Mouse (Mus musculus): Measurements from ENCODE around the gene Col23a1. TPM values are rescaled to one million over a fixed set of nuclear protein-coding genes. Genes with fewer than 3 reads are reported as not detected.

The Col23a1 gene
- polyA plus RNA-seq, 1 experiment from 2014 or later = 6.8 TPM

DNA sequence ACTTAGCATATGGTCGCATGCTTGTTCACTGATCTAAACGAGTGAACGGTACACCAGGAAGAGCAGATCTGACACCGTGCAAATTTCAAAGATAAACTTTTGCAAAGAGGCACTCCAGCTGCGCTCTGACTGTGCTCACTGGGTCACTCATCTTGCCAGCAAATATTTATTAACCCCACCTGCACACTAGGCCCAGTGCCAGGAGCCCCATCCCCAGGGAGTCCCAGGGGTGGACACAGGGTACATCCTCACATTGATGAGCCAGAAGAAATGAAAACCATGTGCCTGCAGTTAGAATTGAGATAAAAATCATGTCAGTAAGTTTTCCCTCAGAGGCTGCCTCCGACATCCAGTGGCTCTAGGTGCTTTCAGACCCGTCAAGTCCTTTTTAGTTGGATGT lies 162.2 kb downstream of the Col23a1 start:
- no peak overlapping the region for H3K27ac ChIP-seq
- no peak for ATAC-seq (ENCODE audit: low FRiP score)

DNA sequence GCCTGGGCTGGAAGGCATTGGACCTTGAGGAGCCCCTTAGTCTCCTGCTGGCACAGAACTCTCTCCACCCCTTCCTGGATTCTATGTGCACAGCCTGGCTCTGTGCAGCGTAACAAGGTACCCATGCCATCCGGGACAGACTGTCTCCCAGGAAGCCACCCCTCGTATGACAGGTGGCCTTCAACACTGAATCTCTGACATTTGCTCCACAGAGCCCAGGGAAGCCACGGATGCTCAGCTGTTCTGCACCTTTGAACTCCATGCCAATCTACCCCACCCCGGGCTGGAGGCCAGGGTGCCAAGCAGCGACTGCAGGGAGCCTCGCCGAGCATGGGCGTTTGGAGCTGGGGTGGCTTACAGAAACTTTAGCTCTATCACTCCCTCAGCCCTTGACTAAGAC lies 164.0 kb downstream of the Col23a1 start:
- peaks cover 3% of the 10 kb centered on the region; the same call in 1 of the 2 replicates for H3K4me1 ChIP-seq
- no peak for ATAC-seq (ENCODE audit: low FRiP score)
- no peak overlapping the region for H3K4me3 ChIP-seq (replicated peaks)

More for the DNA sequence above, 162.2 kb downstream of the Col23a1 start:
- H3K9ac ChIP-seq = no peak overlapping the region
- WGBS = 74% methylated on average over 7 of the region's 7 CpGs
- H3K36me3 ChIP-seq (replicated peaks) = no peaks in the 10 kb centered on the region
- H3K27me3 ChIP-seq = no peaks in the 10 kb centered on the region
- no peak overlapping the region for H3K4me3 ChIP-seq (replicated peaks)
- H3K4me1 ChIP-seq = peaks cover 8% of the 10 kb centered on the region
- no peak overlapping the region for H3K4me2 ChIP-seq
- no peaks in the 10 kb centered on the region for H3K9me3 ChIP-seq

DNA sequence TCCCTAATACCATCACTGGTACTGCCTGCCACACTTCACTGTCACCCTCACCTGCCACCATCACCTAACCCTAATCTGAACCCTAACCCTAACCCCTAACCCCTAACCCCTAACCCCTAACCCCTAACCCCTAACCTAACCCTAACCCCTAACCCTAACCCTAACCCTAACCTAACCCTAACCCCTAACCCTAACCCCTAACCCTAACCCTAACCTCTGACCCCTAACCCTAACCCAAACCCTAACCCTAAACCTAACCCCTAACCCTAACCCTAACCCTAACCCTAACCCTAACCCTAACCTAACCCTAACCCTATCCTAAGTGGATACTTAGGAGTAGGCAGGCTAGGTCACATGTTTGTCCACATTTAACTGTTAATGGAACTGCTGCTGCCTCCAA lies 165.8 kb downstream of the Col23a1 start:
- Histone ChIP-seq H3K27me3 (no peaks in the 10 kb centered on the region), H3K36me3 (replicated peaks) (no peaks in the 10 kb centered on the region), H3K9ac (no peak overlapping the region), H3K9me3 (no peaks in the 10 kb centered on the region), H3K4me1 (peaks cover 5% of the 10 kb centered on the region), H3K4me3 (replicated peaks) (no peak overlapping the region), H3K4me2 (no peak overlapping the region), H3K27ac (no peak overlapping the region)
- ATAC-seq (ENCODE audit: low FRiP score) = no peak

More for the DNA sequence above, 164.0 kb downstream of the Col23a1 start:
- Histone ChIP-seq H3K4me2 (no peak overlapping the region), H3K36me3 (replicated peaks) (no peaks in the 10 kb centered on the region), H3K27ac (no peak overlapping the region), H3K27me3 (no peaks in the 10 kb centered on the region), H3K9ac (no peak overlapping the region), H3K9me3 (no peaks in the 10 kb centered on the region)
- 90% methylated on average over 9 of the region's 9 CpGs for WGBS

- Histone ChIP-seq H3K9ac (no peak overlapping the region), H3K9me3 (no peaks in the 10 kb centered on the region), H3K27ac (no peak overlapping the region), H3K36me3 (replicated peaks) (no peaks in the 10 kb centered on the region), H3K27me3 (no peaks in the 10 kb centered on the region), H3K4me3 (replicated peaks) (no peak overlapping the region), H3K4me1 (peaks cover 5% of the 10 kb centered on the region), H3K4me2 (no peak overlapping the region)
- WGBS = 66% methylated on average over 5 of the region's 5 CpGs
- ATAC-seq (ENCODE audit: low FRiP score) = no peak
Observed at GRCm38 (mm10) chr11:51457624-51458023, 167.9 kb downstream of the Col23a1 start.

- H3K27ac ChIP-seq = peak overlapping the region; percentile 57; the same call in 1 of the 2 replicates
- H3K4me2 ChIP-seq = no peak overlapping the region
- H3K4me3 ChIP-seq (replicated peaks) = no peak overlapping the region
- ATAC-seq (ENCODE audit: low FRiP score) = no peak; the same call in 1 of the 2 replicates
- H3K4me1 ChIP-seq = peaks cover 5% of the 10 kb centered on the region
- whole genome bisulfite sequencing = 73% methylated on average over 4 of the region's 4 CpGs
- no peaks in the 10 kb centered on the region for H3K36me3 ChIP-seq (replicated peaks)
- no peaks in the 10 kb centered on the region for H3K9me3 ChIP-seq
- no peak overlapping the region for H3K9ac ChIP-seq
- no peaks in the 10 kb centered on the region for H3K27me3 ChIP-seq
Observed at GRCm38 (mm10) chr11:51458649-51459048, 168.9 kb downstream of the Col23a1 start.

DNA sequence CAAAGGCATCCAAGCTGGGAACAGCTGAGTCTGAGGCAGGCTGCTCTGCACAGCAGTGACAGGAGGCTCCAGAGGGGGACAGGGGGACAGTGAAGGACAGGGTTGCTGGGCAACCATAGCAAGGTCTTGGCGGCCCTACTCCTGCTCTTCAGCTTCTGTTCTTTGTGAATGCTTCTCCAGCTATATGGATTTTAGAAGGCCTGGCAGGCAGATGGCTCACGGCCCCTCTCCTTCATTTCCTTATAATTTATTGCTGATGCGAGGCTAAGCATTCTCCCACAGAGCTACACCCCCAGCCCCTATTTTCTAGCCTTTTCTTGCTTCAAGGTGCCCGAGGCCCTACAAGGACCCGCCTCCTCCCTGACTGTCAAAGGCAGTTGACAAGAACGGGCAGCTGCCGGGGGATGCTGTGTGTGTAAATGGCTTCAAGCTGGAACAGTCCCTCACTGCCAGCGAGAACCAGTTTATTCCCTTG lies 169.9 kb downstream of the Col23a1 start:
- ATAC-seq (ENCODE audit: low FRiP score) = peak; percentile 46; the same call in 1 of the 2 replicates
- Histone ChIP-seq H3K9me3 (no peaks in the 10 kb centered on the region), H3K36me3 (replicated peaks) (no peaks in the 10 kb centered on the region), H3K9ac (no peak overlapping the region), H3K4me3 (replicated peaks) (no peak overlapping the region), H3K27me3 (no peaks in the 10 kb centered on the region), H3K4me1 (peaks cover 5% of the 10 kb centered on the region), H3K4me2 (no peak overlapping the region), H3K27ac (peak overlapping the region; percentile 57; the same call in 1 of the 2 replicates)
- 58% methylated on average over 8 of the region's 8 CpGs for WGBS

DNA sequence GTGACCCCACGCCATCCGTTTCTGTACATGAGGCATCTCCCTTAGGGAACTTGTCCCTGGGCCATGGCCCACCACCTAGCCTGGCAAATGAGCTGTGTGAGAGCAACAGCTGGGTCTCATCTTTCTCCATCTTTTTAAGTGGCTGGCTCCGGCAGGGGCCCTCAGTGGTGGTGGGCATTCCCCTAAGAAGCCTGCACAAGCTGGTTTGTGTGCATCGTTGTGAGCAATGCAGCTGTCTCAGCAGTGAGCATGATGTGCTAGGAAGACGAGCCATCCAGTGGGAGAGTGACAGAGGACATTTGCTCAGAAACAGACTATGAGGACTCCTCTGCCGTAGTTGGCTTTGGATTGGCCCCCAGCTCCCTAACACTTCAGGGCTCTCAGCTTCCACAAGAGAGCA lies 179.0 kb downstream of the Col23a1 start:
- no peak for ATAC-seq (ENCODE audit: low FRiP score)
- Histone ChIP-seq H3K4me3 (replicated peaks) (no peak overlapping the region), H3K9ac (no peak overlapping the region), H3K27me3 (no peaks in the 10 kb centered on the region), H3K4me2 (no peak overlapping the region), H3K36me3 (replicated peaks) (no peaks in the 10 kb centered on the region), H3K27ac (no peak overlapping the region), H3K4me1 (peaks cover 13% of the 10 kb centered on the region; the same call in 1 of the 2 replicates), H3K9me3 (no peaks in the 10 kb centered on the region)
- WGBS = 83% methylated on average over 6 of the region's 6 CpGs

DNA sequence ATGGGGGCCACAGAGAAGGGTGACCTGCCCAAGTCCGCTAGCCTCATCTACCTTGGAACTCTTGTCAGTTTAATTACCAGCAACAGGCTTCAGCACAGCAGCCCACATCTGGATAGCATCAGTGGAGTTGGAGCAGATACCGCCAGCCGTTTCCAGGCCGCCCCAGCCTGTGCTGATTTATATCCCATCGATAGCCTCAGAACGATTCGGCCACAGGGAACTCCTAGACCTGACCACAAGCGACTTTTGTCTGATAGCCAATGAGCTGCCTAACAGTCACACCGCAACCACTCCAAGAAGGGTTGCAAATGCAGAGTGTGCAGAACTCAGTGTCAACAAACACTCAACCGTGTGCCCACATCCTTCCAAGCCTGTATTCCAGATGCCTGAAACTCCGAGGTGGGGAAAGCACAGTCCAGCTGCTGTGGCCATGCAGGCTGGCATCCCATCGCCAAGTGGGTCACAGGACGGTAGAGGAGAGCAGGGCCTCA lies 179.7 kb downstream of the Col23a1 start:
- Histone ChIP-seq H3K4me1 (peaks cover 13% of the 10 kb centered on the region; the same call in 1 of the 2 replicates), H3K27me3 (no peaks in the 10 kb centered on the region), H3K36me3 (replicated peaks) (no peaks in the 10 kb centered on the region), H3K27ac (no peak overlapping the region), H3K9me3 (no peaks in the 10 kb centered on the region), H3K4me3 (replicated peaks) (no peak overlapping the region), H3K4me2 (no peak overlapping the region), H3K9ac (no peak overlapping the region)
- ATAC-seq (ENCODE audit: low FRiP score) = no peak
- 82% methylated on average over 13 of the region's 13 CpGs for WGBS

- Histone ChIP-seq H3K9me3 (no peaks in the 10 kb centered on the region), H3K4me2 (no peak overlapping the region), H3K4me1 (peaks cover 13% of the 10 kb centered on the region; the same call in 1 of the 2 replicates), H3K9ac (no peak overlapping the region), H3K4me3 (replicated peaks) (no peak overlapping the region), H3K27ac (no peak overlapping the region), H3K27me3 (no peaks in the 10 kb centered on the region), H3K36me3 (replicated peaks) (no peaks in the 10 kb centered on the region)
- ATAC-seq (ENCODE audit: low FRiP score) = no peak
- 59% methylated on average over 17 of the region's 17 CpGs for WGBS
Observed at GRCm38 (mm10) chr11:51470383-51471144, 180.8 kb downstream of the Col23a1 start.

DNA sequence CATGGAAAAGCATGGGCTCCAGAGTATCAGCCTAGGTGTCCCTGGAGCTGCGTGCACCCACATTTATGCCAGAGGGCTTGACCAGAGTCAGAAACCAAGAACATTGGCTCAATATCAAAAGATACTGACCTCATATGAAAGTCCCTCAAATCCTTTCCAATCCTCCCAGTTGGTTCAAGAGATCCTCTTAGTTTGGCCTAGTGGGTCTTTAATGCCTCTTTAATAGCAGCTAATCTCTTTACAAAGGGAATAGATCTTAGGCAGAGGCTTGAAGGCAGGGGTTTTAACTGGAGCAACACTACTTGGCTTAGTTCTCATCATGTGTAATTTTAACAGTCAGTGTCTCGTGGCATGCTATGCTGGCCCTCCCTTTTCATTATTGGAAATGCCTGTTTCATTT lies 184.0 kb downstream of the Col23a1 start:
- no peak overlapping the region for H3K9ac ChIP-seq
- no peaks in the 10 kb centered on the region for H3K9me3 ChIP-seq
- no peak overlapping the region for H3K4me2 ChIP-seq
- no peaks in the 10 kb centered on the region for H3K36me3 ChIP-seq (replicated peaks)
- 86% methylated on average over 2 of the region's 2 CpGs for WGBS
- peaks cover 13% of the 10 kb centered on the region; the same call in 1 of the 2 replicates for H3K4me1 ChIP-seq
- no peaks in the 10 kb centered on the region for H3K27me3 ChIP-seq
- no peak overlapping the region for H3K27ac ChIP-seq
- no peak for ATAC-seq (ENCODE audit: low FRiP score)
- no peak overlapping the region for H3K4me3 ChIP-seq (replicated peaks)

GRCm38 (mm10) chr11:51476543-51476942 lies 186.8 kb downstream of the Col23a1 start:
- no peak overlapping the region for H3K27ac ChIP-seq
- no peaks in the 10 kb centered on the region for H3K9me3 ChIP-seq
- 64% methylated on average over 4 of the region's 4 CpGs for whole genome bisulfite sequencing
- H3K36me3 ChIP-seq (replicated peaks) = no peaks in the 10 kb centered on the region
- no peaks in the 10 kb centered on the region for H3K27me3 ChIP-seq
- ATAC-seq (ENCODE audit: low FRiP score) = no peak
- H3K9ac ChIP-seq = no peak overlapping the region
- no peak overlapping the region for H3K4me2 ChIP-seq
- H3K4me3 ChIP-seq (replicated peaks) = no peak overlapping the region
- H3K4me1 ChIP-seq = no peaks in the 10 kb centered on the region

GRCm38 (mm10) chr11:51477571-51477970 lies 187.9 kb downstream of the Col23a1 start:
- WGBS = 74% methylated on average over 8 of the region's 8 CpGs
- no peaks in the 10 kb centered on the region for H3K4me1 ChIP-seq
- no peak overlapping the region for H3K4me2 ChIP-seq
- no peak for ATAC-seq (ENCODE audit: low FRiP score)
- no peaks in the 10 kb centered on the region for H3K9me3 ChIP-seq
- H3K9ac ChIP-seq = no peak overlapping the region
- no peaks in the 10 kb centered on the region for H3K27me3 ChIP-seq
- H3K4me3 ChIP-seq (replicated peaks) = no peak overlapping the region
- no peaks in the 10 kb centered on the region for H3K36me3 ChIP-seq (replicated peaks)
- H3K27ac ChIP-seq = no peak overlapping the region

GRCm38 (mm10) chr11:51482251-51482650 lies 192.5 kb downstream of the Col23a1 start:
- Histone ChIP-seq H3K4me3 (replicated peaks) (no peak overlapping the region), H3K27ac (no peak overlapping the region), H3K36me3 (replicated peaks) (no peaks in the 10 kb centered on the region), H3K4me2 (no peak overlapping the region), H3K9me3 (no peaks in the 10 kb centered on the region), H3K27me3 (no peaks in the 10 kb centered on the region), H3K9ac (no peak overlapping the region), H3K4me1 (no peaks in the 10 kb centered on the region)
- WGBS = 92% methylated on average over 3 of the region's 3 CpGs
- no peak for ATAC-seq (ENCODE audit: low FRiP score)
